Mouse (Mus musculus) heart, embryonic 13.5 days (tissue): Measurements from ENCODE around the gene Tulp1. TPM values are rescaled to one million over a fixed set of nuclear protein-coding genes. Genes with fewer than 3 reads are reported as not detected.
A peak's percentile ranks its signal among the peaks of the same experiment; 100 is the strongest.

Experiments
- ATAC-seq: fragments of 200-750 bp; cut with Nextera tagmentation; 2 replicates; pipeline ENCODE4 v1.8.0; 2017; ENCODE audit warnings: moderate TSS enrichment; ENCODE audit not compliant: insufficient number of reproducible peaks, low FRiP score, low TSS enrichment; ENCODE audit errors: extremely low read depth
- H3K27ac ChIP-seq: fragments of 300-500 bp; sonication (generic); replicated peaks from 2 replicates; pipeline ENCODE4 v1.5.1; 2015; ENCODE audit warnings: moderate library complexity, mild to moderate bottlenecking, inconsistent platforms
- H3K27me3 ChIP-seq: fragments of 300-500 bp; sonication (generic); replicated peaks from 2 replicates; pipeline ENCODE4 v1.6.1; 2015; ENCODE audit warnings: mild to moderate bottlenecking, inconsistent platforms
- H3K36me3 ChIP-seq: fragments of 300-500 bp; sonication (generic); 2 replicates; pipeline ENCODE4 v1.6.1; 2015; ENCODE audit warnings: mild to moderate bottlenecking, inconsistent platforms
- H3K4me1 ChIP-seq: fragments of 300-500 bp; sonication (generic); 2 replicates; pipeline ENCODE4 v1.6.1; 2015; ENCODE audit warnings: inconsistent platforms
- H3K4me2 ChIP-seq: fragments of 300-500 bp; sonication (generic); 2 replicates; pipeline ENCODE4 v1.6.1; 2015; ENCODE audit warnings: inconsistent platforms, mild to moderate bottlenecking, moderate library complexity
- H3K4me3 ChIP-seq: fragments of 300-500 bp; sonication (generic); 2 replicates; pipeline ENCODE4 v1.5.1; 2015; ENCODE audit warnings: moderate library complexity, mild to moderate bottlenecking, inconsistent platforms
- H3K9ac ChIP-seq: fragments of 300-500 bp; sonication (generic); 2 replicates; pipeline ENCODE4 v1.6.1; 2015; ENCODE audit warnings: inconsistent platforms, mild to moderate bottlenecking, moderate library complexity
- H3K9me3 ChIP-seq: fragments of 300-500 bp; sonication (generic); 2 replicates; pipeline ENCODE4 v1.6.1; 2016; ENCODE audit warnings: inconsistent platforms
- WGBS: fragments of 180-500 bp; shearing (Covaris S2); methylation state at CpG from one replicate; pipeline ENCODE4 v1.1.7; 2015; ENCODE audit warnings: mixed read lengths; 5-methylcytosine and 5-hydroxymethylcytosine counted together
- polyA plus RNA-seq: library from polyadenylated mRNA; unstranded; fragments of >200 nt; fragmentation: Nextera tagmentation; extraction: Ambion mirVana; gene quantifications from 2 replicates; pipeline ENCODE4 v1.2.1, GENCODE M21; 2015

Gene Tulp1
- polyA plus RNA-seq, 1 experiment from 2014 or later, result 4.1 TPM

DNA sequence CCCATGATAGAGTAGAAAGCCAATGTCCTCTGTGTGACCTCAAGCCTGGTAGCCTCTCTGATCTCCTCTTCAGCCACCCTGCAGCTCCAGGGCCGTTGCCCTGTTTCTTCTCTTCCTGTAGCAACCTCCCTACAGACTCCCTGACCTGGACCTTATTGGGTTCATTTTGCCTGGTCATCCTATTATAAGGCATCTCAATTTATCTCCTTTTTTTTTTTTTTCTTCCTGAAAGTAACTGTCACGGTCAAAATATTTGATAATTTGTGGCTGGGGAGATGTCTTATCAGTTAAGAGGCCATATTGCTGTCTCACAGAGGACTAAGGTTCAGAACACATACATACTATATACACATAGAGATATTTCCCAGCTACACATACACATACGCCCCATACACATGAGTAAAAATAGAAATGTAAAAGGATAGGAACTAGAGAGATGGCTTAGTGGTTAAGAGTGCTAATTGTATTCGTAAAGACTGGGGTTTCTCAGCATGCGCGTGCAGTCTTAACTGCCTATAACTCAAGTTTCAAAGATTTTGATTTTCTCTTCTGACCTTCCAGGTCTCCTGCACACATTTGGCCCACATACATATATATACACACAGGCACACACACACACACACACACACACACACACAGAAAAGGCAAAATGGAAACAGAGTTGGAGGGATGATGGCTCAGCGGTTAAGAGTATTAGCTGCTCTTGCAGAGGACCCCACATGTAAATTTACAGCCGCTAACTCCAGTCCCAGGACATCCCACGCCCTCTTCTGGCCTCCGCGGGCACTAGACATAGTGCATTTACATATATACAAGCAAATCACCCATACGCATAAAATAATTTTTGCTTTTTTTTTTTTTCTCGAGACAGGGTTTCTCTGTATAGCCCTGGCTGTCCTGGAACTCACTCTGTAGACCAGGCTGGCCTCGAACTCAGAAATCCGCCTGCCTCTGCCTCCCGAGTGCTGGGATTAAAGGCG lies 52.5 kb downstream of the Tulp1 start:
- WGBS, result 26% methylated on average over 17 of the region's 17 CpGs
- H3K27me3 ChIP-seq, result no peaks in the 10 kb centered on the region
- H3K36me3 ChIP-seq, result peaks cover 20% of the 10 kb centered on the region
- peak overlapping the region; percentile 80 for H3K4me3 ChIP-seq
- ATAC-seq, result no peak
- peak overlapping the region; percentile 63 for H3K4me2 ChIP-seq
- no peaks in the 10 kb centered on the region for H3K9me3 ChIP-seq
- H3K27ac ChIP-seq, result peak overlapping the region; percentile 53; the same call in 1 of the 2 replicates
- H3K4me1 ChIP-seq, result peaks cover 32% of the 10 kb centered on the region
- H3K9ac ChIP-seq, result peak overlapping the region; percentile 33; the same call in 1 of the 2 replicates

DNA sequence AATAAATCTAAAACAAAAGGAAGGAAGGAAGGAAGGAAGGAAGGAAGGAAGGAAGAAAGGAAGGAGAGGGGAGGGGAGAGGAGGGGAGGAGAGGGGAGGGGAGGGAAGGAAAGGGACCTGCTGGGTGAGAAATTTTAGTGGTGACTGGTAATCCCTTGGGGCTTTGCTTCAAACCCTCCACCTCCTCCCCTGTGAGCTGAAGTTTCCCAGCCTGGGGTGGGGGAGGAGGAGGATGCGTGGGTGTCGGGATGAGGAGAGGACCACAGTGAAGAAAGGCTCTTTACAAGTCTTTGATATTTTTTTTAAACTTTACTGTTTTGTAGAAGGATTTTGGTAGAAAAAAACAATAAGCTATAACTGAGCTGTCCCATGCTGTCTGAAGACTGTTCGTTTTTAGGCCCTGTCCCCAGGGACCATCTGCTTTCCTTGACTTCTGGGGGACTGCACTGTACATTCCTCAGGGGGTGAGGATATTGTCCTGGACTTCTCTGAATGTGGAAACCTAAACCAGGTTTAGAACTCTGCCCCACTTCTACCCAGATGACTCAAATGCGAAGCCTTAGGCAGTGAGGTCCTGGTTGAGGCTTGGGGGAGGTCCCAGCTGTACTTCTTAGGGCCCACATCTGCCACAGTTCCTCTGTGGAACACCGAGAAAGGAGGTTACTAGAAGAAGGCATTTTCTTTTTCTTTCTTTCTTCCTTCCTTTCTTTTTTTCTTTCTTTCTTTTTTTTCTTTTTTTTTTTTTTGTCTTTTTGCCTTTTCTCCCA lies 53.5 kb downstream of the Tulp1 start:
- WGBS, result 79% methylated on average over 5 of the region's 5 CpGs
- no peak for ATAC-seq
- H3K27me3 ChIP-seq, result no peaks in the 10 kb centered on the region
- no peak overlapping the region for H3K4me2 ChIP-seq
- no peak overlapping the region for H3K9ac ChIP-seq
- H3K9me3 ChIP-seq, result no peaks in the 10 kb centered on the region
- H3K4me1 ChIP-seq, result peaks cover 32% of the 10 kb centered on the region
- H3K27ac ChIP-seq, result no peak overlapping the region
- H3K4me3 ChIP-seq, result no peak overlapping the region
- H3K36me3 ChIP-seq, result peaks cover 10% of the 10 kb centered on the region

DNA sequence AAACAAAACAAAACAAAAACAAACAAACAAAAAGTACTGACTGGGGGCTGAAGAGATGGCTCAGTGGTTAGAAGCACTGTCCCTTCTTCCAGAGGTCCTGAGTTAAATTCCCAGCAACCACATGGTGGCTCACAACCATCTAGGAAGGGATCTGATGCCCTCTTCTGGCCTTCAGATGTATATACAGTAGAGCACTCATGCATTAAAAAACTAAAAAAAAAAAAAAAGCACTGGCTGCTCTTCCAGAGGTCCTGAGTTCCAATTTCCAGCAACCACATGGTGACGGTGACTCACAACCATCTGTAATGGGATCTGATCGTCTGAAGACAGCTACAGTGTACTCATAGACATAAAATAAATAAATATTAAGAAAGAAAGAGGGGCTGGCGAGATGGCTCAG lies 54.2 kb downstream of the Tulp1 start:
- Histone ChIP-seq H3K9me3 (no peaks in the 10 kb centered on the region), H3K9ac (no peak overlapping the region), H3K27ac (no peak overlapping the region), H3K27me3 (no peaks in the 10 kb centered on the region), H3K4me1 (peaks cover 30% of the 10 kb centered on the region), H3K4me2 (no peak overlapping the region), H3K4me3 (no peak overlapping the region), H3K36me3 (peaks cover 3% of the 10 kb centered on the region)
- 72% methylated on average over 3 of the region's 3 CpGs for WGBS
- ATAC-seq, result no peak

DNA sequence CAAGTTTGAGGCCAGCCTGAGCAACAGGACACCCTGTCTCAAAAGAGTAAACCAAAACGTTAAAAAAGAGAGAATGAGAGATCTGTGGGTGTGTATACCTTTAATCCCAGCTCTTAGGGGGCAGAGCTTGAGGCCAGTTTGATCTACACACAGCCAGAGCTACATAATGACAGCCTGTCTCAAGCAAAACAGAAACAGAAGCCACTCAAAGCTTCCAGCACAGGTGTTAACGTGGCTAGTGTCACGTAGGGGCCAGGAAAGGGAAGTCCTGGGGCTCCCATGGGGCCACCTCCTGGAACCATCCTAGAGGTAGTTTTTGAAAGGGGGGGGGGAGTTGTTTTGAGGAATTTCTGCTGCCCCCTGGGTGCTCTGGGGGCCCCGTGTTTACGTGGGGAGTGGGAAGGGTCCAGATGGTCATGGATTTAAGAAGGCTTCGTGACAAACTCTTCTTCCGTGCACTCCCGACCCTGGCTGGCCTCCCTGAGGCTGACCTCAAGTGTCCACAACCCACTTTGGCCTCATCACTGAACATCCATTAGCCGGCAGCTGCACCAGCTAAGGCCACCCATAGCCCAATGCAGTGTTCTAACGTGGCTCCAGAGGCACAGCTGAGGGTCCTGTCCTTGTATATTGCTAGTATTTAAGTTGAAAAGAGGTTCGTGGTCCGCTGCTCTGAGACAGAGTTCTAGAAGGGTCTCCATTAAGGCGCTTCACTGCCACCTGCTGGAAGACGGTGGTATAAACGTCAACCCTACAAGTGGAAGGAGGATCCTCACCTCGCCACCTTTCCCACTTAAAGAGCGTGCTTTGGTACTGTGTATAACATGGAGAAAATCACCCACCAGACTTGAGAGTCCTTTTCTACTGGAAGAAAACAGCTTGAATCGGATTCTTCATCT lies 56.5 kb downstream of the Tulp1 start:
- peak overlapping the region; percentile 58 for H3K4me2 ChIP-seq
- H3K9ac ChIP-seq, result peak overlapping the region; percentile 74
- no peaks in the 10 kb centered on the region for H3K9me3 ChIP-seq
- ATAC-seq, result no peak
- no peaks in the 10 kb centered on the region for H3K27me3 ChIP-seq
- H3K27ac ChIP-seq, result peak overlapping the region; percentile 15; the same call in 1 of the 2 replicates
- no peaks in the 10 kb centered on the region for H3K36me3 ChIP-seq
- 14% methylated on average over 18 of the region's 18 CpGs for WGBS
- H3K4me1 ChIP-seq, result peaks cover 19% of the 10 kb centered on the region
- 0 out of 2 replicates have a peak overlapping the region, but pooled peaks have one; percentile 11 for H3K4me3 ChIP-seq

DNA sequence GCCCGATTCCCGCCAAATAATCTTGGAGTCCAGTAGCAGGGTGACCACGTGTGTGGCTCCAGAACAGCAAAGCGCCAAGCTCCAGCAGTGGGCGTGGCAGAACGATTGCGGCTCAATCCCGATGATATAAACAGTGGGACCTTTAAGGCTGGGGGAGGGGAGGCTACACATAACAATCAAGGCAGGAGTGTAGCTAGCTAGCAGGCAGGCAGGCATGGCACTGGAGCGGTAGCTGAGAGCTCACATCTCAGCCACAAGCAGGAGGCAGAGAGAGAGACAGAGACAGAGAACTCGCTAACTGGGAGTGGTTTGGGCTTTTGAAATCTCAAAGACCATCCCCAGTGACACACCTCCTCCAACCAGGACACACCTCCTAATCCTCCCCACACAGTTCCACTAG lies 59.9 kb downstream of the Tulp1 start:
- H3K4me2 ChIP-seq, result no peak overlapping the region
- H3K9ac ChIP-seq, result no peak overlapping the region
- H3K9me3 ChIP-seq, result no peaks in the 10 kb centered on the region
- 61% methylated on average over 10 of the region's 10 CpGs for WGBS
- peaks cover 17% of the 10 kb centered on the region for H3K4me1 ChIP-seq
- no peak overlapping the region for H3K27ac ChIP-seq
- no peak overlapping the region for H3K4me3 ChIP-seq
- no peak for ATAC-seq
- no peaks in the 10 kb centered on the region for H3K27me3 ChIP-seq
- peaks cover 4% of the 10 kb centered on the region for H3K36me3 ChIP-seq

Other genes with a start within 250 kb of the Tulp1 start
- 0.69 and 1.1 TPM in 2 replicates for gene Scube3, start 223.1 kb downstream of the Tulp1 start, polyA plus RNA-seq
- 24.2 and 25.7 TPM in 2 replicates for gene Zfp523, start 188.1 kb downstream of the Tulp1 start, polyA plus RNA-seq
- 3.0 and 3.3 TPM in 2 replicates for gene Def6, start 157.4 kb downstream of the Tulp1 start, polyA plus RNA-seq
- 1.1 and 1.5 TPM in 2 replicates for gene Ppard, start 132.5 kb downstream of the Tulp1 start, polyA plus RNA-seq
- 19.3 and 22.2 TPM in 2 replicates for gene Fance, start 51.7 kb downstream of the Tulp1 start, polyA plus RNA-seq
- gene Rpl10a, start 36.8 kb downstream of the Tulp1 start, polyA plus RNA-seq, result 389 and 419 TPM in 2 replicates
- 5.9 and 7.3 TPM in 2 replicates for gene Tead3, start 14.4 kb downstream of the Tulp1 start, polyA plus RNA-seq
- gene Fkbp5, start 152.3 kb upstream of the Tulp1 start, polyA plus RNA-seq, result 11.8 and 12.1 TPM in 2 replicates
- gene Armc12, start 165.6 kb upstream of the Tulp1 start, polyA plus RNA-seq, result not detected in 2 replicates
- not detected in 2 replicates for gene Clpsl2, start 184.2 kb upstream of the Tulp1 start, polyA plus RNA-seq
- gene Clps, start 195.5 kb upstream of the Tulp1 start, polyA plus RNA-seq, result 0.25 and 2.0 TPM in 2 replicates
- 0.22 and 0.43 TPM in 2 replicates for gene Lhfpl5, start 210.4 kb upstream of the Tulp1 start, polyA plus RNA-seq